Mouse (Mus musculus) liver, embryonic 14.5 days (tissue): ENCODE results near the gene Crebrf.

Experiments
- CTCF ChIP-seq: IDR thresholded peaks from 2 replicates; pipeline ENCODE4 v1.5.1; 2016; ENCODE audit warnings: antibody characterized with exemption, low read depth, control low read depth
- EP300 ChIP-seq: IDR thresholded peaks from 2 replicates; pipeline ENCODE4 v1.6.1; 2016; ENCODE audit warnings: antibody characterized with exemption, low read depth

DNA sequence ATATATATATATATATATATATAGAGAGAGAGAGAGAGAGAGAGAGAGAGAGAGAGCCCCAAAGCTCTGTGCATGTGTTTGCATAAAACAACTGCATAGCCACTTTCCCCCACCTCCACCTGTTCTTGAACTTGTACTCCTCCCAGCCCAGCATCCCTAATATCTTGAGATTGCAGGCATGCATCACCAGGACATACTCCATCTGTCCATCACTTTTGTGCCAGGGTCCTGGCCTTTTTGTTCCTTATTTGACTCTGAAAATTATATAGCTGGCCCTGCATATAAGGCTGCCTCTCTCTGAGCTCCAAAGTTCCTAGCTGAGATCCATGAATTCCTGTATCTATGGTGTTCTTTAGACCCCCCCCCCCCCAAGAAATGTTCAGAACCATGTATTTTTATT, 7.0 kb upstream of the Crebrf start:
- TF ChIP-seq CTCF (no peak), EP300 (no peak)
